Mouse (Mus musculus) G1E (cell line): ENCODE measurements at regions not wholly inside any gene's neighbourhood (a gene's known extent, or its start where the extent isn't known, plus 50 kb on each side); places are given as distances from the start of the nearest gene placed in this dataset.

ENCODE experiments used
- CTCF ChIP-seq: IDR thresholded peaks from 2 replicates; pipeline ENCODE4 v1.5.1; 2012; ENCODE audit warnings: low read depth, low read length, inconsistent platforms, mixed read lengths
- GATA1 ChIP-seq: IDR thresholded peaks from 2 replicates; pipeline ENCODE4 v1.6.1; 2012; ENCODE audit warnings: borderline replicate concordance, low read length, inconsistent platforms, mixed read lengths
- TAL1 ChIP-seq: conservative IDR thresholded peaks from 2 replicates; pipeline ENCODE4 v1.6.1; 2012; ENCODE audit warnings: low read depth, low read length, inconsistent platforms, mixed read lengths

GRCm38 (mm10) chr4:7534301-7534700 lies 704.5 kb downstream of the Car8 start:
- no peak for TF ChIP-seq CTCF
- TF ChIP-seq TAL1: no peak
- TF ChIP-seq GATA1: no peak
